Mouse (Mus musculus): Measurements from ENCODE around the gene Lgals4. TPM values are rescaled to one million over a fixed set of nuclear protein-coding genes. Genes with fewer than 3 reads are reported as not detected.
"Not testable (repeated sequence)": the region's sequence is repeated elsewhere in the genome, so short reads cannot be mapped to it uniquely, and the experiment has no call there.

The Lgals4 gene
- total and polyA plus RNA-seq, 2 experiments from 2014 or later: 3.5 to 4.8 TPM

DNA sequence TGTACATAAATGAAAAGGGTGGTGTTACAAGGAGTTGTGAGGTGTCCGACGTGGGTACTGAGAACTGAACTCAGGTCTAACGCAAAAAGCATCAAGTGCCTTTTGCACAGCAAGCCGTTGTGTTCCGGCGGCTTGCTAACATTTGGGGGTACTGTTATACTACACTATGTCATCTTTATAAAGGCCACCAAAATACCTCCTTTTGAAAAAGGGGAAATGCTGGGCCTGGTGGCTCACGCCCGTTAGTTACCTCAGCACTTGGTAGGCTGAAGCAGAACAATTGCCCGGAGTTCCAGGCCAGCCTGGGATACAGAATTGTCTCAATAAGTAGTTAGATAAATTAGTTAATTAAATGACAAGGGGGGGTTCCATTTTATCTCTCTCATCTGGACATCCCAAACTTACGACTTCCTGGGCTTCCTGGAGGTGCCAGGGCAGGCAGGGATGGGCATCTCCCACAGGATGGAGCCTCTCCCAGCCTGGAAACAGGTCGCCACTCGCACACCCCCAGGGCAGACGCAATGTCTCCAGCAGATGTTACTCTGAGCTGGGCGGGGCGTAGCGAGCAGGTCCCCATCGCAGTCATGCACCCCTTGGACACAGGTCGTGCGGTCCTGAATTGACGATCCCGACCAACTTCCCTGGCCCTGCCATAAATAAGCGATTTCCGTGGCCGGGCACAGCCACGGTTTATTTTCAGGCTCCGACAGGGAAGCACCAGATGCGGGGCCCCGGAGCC, 33.3 kb downstream of the Lgals4 start:
- no peaks in the 10 kb centered on the region for H3K27me3 ChIP-seq (ENCODE audit: insufficient read depth, low read length)
- H3K36me3 ChIP-seq (ENCODE audit: insufficient read depth, low read length): no peaks in the 10 kb centered on the region
- no peak overlapping the region for H3K4me2 ChIP-seq (ENCODE audit: low read depth, low read length, poor library complexity, severe bottlenecking)
- ATAC-seq (ENCODE audit: low FRiP score): no peak
- no peak overlapping the region for H3K4me3 ChIP-seq (ENCODE audit: low read depth, low read length)
- no peak for TF ChIP-seq CTCF (IDR thresholded peaks at IDR 0.05)
- WGBS: 94% methylated on average over 28 of the region's 28 CpGs
- DNase-seq (ENCODE audit: low spot score): no peak
- H3K27ac ChIP-seq (ENCODE audit: low read depth, low read length): no peak overlapping the region
- H3K9ac ChIP-seq (replicated peaks; ENCODE audit: low read length, poor library complexity, severe bottlenecking): no peak overlapping the region
- no peaks in the 10 kb centered on the region for H3K4me1 ChIP-seq (ENCODE audit: insufficient read depth, low read length)
- H3K9me3 ChIP-seq (ENCODE audit: low read length): no peaks in the 10 kb centered on the region

DNA sequence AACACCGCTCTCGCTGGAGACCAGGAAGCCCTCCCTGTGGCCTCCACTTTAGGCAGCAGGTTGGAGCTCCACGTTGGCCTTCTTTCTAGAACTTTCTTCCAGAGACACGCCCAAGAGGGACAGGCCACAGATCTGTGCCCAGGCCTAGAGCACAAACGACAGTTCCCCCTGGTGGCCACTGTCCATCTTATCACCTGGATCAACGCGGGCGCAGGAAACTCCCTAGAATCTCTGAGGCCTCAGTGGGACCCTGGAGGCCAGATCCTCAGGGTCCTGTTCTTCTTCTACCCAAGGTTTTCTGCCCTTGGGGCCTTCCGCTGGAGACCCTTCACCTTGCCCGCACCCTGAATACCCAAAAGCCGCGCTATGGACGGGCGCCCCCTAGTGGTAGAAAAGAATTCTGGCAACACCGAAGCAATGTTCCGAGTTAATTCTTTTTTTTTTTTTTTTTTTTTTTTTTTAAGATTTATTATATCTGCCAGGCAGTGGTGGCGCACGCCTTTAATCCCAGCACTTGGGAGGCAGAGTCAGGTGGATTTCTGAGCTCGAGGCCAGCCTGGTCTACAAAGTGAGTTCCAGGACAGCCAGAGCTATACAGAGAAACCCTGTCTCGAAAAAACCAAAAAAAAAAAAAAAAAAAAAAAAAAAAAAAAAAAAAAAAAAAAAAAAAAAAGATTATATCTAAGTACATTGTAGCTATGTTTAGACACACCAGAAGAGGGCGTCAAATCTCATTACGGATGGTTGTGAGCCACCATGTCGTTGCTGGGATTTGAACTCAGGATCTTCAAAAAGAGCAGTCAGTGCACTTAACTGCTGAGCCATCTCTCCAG, 34.1 kb downstream of the Lgals4 start:
- ATAC-seq (ENCODE audit: low FRiP score): not testable (repeated sequence)

DNA sequence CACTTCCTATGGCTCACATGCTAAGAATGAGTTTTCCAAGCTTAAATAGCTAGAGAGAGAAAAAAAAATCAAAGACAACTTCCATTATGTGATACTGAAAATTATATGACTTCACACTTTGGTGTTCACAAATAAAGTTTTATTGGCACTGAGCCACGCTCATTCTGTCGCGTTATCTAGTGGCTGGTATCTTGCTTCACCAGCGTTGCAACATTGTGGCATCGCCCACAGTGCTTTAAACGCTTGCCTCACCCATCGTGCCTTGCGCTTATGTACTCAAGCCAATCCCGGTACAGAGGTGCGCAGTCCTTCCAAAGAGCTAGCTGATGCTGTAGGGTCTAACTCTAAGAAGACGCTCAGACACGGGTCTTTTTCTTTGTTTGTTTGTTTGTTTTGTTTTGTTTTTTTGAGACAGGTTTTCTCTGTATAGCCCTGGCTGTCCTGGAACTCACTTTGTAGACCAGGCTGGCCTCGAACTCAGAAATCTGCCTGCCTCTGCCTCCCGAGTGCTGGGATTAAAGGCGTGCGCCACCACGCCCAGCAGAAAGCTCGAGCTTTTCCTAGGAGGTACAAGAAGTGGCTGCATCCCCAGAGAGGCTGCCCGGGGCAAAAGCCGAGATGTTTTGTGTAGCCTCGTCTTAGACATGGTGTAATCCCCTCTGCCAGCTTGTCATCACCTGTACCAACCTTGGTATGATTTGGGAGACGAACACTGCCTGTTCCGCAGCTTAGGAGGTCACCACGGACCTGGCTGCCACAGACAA, 37.4 kb downstream of the Lgals4 start:
- H3K4me1 ChIP-seq (ENCODE audit: insufficient read depth, low read length): no peaks in the 10 kb centered on the region
- H3K4me2 ChIP-seq (ENCODE audit: low read depth, low read length, poor library complexity, severe bottlenecking): no peak overlapping the region
- H3K9me3 ChIP-seq (ENCODE audit: low read length): no peaks in the 10 kb centered on the region
- DNase-seq (ENCODE audit: low spot score): no peak
- H3K4me3 ChIP-seq (ENCODE audit: low read depth, low read length): no peak overlapping the region
- H3K9ac ChIP-seq (replicated peaks; ENCODE audit: low read length, poor library complexity, severe bottlenecking): no peak overlapping the region
- no peaks in the 10 kb centered on the region for H3K36me3 ChIP-seq (ENCODE audit: insufficient read depth, low read length)
- 92% methylated on average over 23 of the region's 24 CpGs for WGBS
- H3K27me3 ChIP-seq (ENCODE audit: insufficient read depth, low read length): no peaks in the 10 kb centered on the region
- ATAC-seq (ENCODE audit: low FRiP score): no peak
- H3K27ac ChIP-seq (ENCODE audit: low read depth, low read length): no peak overlapping the region
- TF ChIP-seq CTCF (IDR thresholded peaks at IDR 0.05): no peak

More for the DNA sequence above, 34.1 kb downstream of the Lgals4 start:
- DNase-seq (ENCODE audit: low spot score): peak; percentile 36
- H3K4me1 ChIP-seq (ENCODE audit: insufficient read depth, low read length); H3K4me3 ChIP-seq (ENCODE audit: low read depth, low read length); H3K27me3 ChIP-seq (ENCODE audit: insufficient read depth, low read length); H3K9ac ChIP-seq (replicated peaks; ENCODE audit: low read length, poor library complexity, severe bottlenecking); H3K9me3 ChIP-seq (ENCODE audit: low read length); H3K27ac ChIP-seq (ENCODE audit: low read depth, low read length); H3K4me2 ChIP-seq (ENCODE audit: low read depth, low read length, poor library complexity, severe bottlenecking); H3K36me3 ChIP-seq (ENCODE audit: insufficient read depth, low read length): not testable (repeated sequence)
- peak; percentile 66 for TF ChIP-seq CTCF (IDR thresholded peaks at IDR 0.05)
- WGBS: 27% methylated on average over 23 of the region's 23 CpGs

DNA sequence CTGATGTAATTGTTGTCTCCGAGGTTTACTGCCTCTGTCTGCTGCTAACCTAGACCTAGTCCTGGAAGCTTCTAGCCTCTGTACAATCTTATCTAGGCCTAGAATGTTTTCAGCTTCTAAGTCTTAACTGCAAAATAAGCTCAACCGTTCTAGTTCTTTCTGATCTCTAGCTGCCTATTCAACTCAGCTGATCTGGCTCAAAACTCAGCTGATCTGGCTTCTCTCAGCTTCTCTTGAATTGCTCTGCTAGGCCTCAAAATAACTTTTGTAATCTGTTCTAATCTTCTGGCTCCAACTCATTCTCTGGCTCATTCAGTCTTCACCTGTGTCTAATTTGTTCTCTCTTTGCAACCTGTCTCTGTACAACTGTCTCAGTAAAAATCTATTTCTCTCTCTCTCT, 40.9 kb downstream of the Lgals4 start:
- H3K36me3 ChIP-seq (ENCODE audit: insufficient read depth, low read length): no peaks in the 10 kb centered on the region
- H3K4me3 ChIP-seq (ENCODE audit: low read depth, low read length): no peak overlapping the region
- H3K27ac ChIP-seq (ENCODE audit: low read depth, low read length): no peak overlapping the region
- no peaks in the 10 kb centered on the region for H3K9me3 ChIP-seq (ENCODE audit: low read length)
- no peak for TF ChIP-seq CTCF (IDR thresholded peaks at IDR 0.05)
- DNase-seq (ENCODE audit: low spot score) (no peak), ATAC-seq (ENCODE audit: low FRiP score) (no peak)
- whole genome bisulfite sequencing: 57% methylated on average over 2 of the region's 2 CpGs
- H3K4me1 ChIP-seq (ENCODE audit: insufficient read depth, low read length): no peaks in the 10 kb centered on the region
- H3K4me2 ChIP-seq (ENCODE audit: low read depth, low read length, poor library complexity, severe bottlenecking): no peak overlapping the region
- H3K9ac ChIP-seq (replicated peaks; ENCODE audit: low read length, poor library complexity, severe bottlenecking): no peak overlapping the region
- no peaks in the 10 kb centered on the region for H3K27me3 ChIP-seq (ENCODE audit: insufficient read depth, low read length)

GRCm38 (mm10) chr7:28876099-28876498, 42.4 kb downstream of the Lgals4 start:
- no peak overlapping the region for H3K9ac ChIP-seq (replicated peaks; ENCODE audit: low read length, poor library complexity, severe bottlenecking)
- no peak for TF ChIP-seq CTCF (IDR thresholded peaks at IDR 0.05)
- H3K4me1 ChIP-seq (ENCODE audit: insufficient read depth, low read length): no peaks in the 10 kb centered on the region
- H3K27ac ChIP-seq (ENCODE audit: low read depth, low read length): no peak overlapping the region
- ATAC-seq (ENCODE audit: low FRiP score): no peak
- 77% methylated on average over 4 of the region's 4 CpGs for WGBS
- no peaks in the 10 kb centered on the region for H3K27me3 ChIP-seq (ENCODE audit: insufficient read depth, low read length)
- H3K4me2 ChIP-seq (ENCODE audit: low read depth, low read length, poor library complexity, severe bottlenecking): no peak overlapping the region
- H3K4me3 ChIP-seq (ENCODE audit: low read depth, low read length): no peak overlapping the region
- DNase-seq (ENCODE audit: low spot score): no peak
- no peaks in the 10 kb centered on the region for H3K36me3 ChIP-seq (ENCODE audit: insufficient read depth, low read length)
- no peaks in the 10 kb centered on the region for H3K9me3 ChIP-seq (ENCODE audit: low read length)
